Mouse (Mus musculus): ENCODE measurements at regions not wholly inside any gene's neighbourhood (a gene's known extent, or its start where the extent isn't known, plus 50 kb on each side); places are given as distances from the start of the nearest gene placed in this dataset.

DNA sequence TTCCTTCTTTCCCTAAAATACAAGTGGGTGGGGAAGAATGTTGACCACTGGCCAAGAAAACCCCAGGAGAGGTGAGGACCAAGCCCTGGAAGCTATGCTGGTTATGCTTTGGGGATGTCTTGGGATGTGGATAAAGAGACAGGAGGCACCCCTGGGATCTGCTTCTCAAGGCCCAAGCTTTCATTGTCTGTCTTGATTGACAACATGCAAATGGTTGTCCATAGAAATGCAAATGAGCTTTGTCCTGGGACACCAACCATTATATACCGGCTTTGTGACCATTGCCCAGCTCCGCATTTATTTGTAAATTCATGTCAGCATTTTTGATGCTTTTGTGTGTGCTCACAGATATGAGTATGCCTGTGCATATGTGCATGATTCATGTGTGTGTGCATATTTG lies 174.9 kb downstream of the Bmp7 start:
- TF ChIP-seq POLR2A (IDR thresholded peaks at IDR 0.05; ENCODE audit: control insufficient read depth, extremely low read depth, insufficient read depth, low read length, poor library complexity) (no peak), CTCF (IDR thresholded peaks at IDR 0.05; ENCODE audit: borderline replicate concordance, control insufficient read depth, extremely low read depth, insufficient read depth, low read length, poor library complexity) (no peak)
